Mouse (Mus musculus): Measurements from ENCODE around the gene Cdhr5. TPM values are rescaled to one million over a fixed set of nuclear protein-coding genes. Genes with fewer than 3 reads are reported as not detected.
A peak's percentile ranks its signal among the peaks of the same experiment; 100 is the strongest.
"Not testable (repeated sequence)": the region's sequence is repeated elsewhere in the genome, so short reads cannot be mapped to it uniquely, and the experiment has no call there.

The Cdhr5 gene
- total RNA-seq, 2 experiments from 2014 or later = 1.3 to 1.5 TPM

- no peak for DNase-seq (ENCODE audit: low spot score in 2 of 2)
These were observed 2.4 kb upstream of the Cdhr5 start, which contains the start of gene Sct for GRCm38 (mm10) chr7:141278766-141279590. Gene Sct (minus strand): TSS chr7:141279133.

GRCm38 (mm10) chr7:141277701-141278678, 1.4 kb upstream of the Cdhr5 start:
- DNase-seq (ENCODE audit: low spot score in 2 of 2) = no peak

- DNase-seq (ENCODE audit: low spot score in 2 of 2) = no peak
These were observed 1.2 kb downstream of the Cdhr5 start for GRCm38 (mm10) chr7:141275356-141275755.

DNA sequence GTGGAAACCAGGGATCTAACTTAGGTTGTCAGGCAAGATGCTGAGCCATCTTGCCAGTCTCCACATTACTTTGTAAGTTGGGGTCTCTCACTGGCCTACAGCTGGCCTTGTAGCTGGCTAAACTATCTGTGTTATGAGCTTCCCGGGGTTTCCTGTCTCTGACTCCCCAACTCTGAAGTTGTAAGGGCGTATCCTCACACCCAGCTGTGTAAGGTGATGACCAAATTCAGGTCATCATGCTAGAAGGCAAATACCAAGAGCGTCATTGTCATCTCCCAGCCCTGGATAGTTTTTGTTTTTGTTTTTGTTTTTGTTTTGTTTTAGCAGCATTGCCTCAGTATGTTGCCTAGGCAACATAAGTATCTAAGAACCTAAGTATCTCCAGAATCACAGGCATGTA, 6.0 kb downstream of the Cdhr5 start:
- DNase-seq (ENCODE audit: low spot score in 2 of 2) = no peak

- DNase-seq (ENCODE audit: low spot score in 2 of 2) = no peak
These were observed 7.4 kb downstream of the Cdhr5 start for GRCm38 (mm10) chr7:141269273-141269545.

DNA sequence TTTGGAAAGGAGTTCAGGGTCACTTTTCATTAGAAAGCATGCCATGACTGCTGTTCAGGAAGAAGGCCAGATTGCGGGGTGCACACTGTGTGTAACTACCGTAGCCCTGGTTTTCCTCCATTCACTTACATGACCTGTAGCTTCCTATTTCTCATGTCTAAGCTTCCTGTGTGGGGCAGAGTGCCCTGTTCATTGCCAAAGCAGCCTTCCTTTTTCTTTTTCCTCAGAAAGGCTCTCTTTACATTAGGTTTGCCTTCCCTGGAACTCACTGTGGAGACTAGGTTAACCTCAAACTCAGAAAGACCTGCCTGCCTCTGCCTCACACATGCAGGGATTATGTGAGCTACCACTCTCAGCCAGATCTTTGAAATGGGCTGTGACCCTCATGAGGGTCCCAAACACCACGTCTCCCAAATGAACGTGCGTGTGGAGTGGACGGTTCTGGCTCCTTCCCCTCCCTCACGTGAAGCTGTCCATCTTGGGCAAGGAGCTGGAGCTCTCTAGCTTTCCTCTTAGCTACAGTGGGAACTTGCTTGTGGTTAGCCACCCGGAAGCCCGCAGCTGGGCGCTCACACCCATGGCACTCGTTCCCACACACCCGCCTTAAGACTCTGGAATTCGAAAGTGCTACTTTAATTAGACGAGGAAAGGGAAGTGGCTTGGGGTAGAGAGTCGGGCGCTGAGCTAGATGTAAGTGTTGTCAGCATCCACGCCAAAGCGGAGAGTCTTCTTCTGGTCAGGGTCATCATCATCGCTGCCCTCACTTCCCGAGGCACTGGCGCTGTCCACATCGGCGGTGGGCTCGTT, 7.9 kb downstream of the Cdhr5 start:
- no peak for DNase-seq (ENCODE audit: low spot score in 2 of 2)

DNA sequence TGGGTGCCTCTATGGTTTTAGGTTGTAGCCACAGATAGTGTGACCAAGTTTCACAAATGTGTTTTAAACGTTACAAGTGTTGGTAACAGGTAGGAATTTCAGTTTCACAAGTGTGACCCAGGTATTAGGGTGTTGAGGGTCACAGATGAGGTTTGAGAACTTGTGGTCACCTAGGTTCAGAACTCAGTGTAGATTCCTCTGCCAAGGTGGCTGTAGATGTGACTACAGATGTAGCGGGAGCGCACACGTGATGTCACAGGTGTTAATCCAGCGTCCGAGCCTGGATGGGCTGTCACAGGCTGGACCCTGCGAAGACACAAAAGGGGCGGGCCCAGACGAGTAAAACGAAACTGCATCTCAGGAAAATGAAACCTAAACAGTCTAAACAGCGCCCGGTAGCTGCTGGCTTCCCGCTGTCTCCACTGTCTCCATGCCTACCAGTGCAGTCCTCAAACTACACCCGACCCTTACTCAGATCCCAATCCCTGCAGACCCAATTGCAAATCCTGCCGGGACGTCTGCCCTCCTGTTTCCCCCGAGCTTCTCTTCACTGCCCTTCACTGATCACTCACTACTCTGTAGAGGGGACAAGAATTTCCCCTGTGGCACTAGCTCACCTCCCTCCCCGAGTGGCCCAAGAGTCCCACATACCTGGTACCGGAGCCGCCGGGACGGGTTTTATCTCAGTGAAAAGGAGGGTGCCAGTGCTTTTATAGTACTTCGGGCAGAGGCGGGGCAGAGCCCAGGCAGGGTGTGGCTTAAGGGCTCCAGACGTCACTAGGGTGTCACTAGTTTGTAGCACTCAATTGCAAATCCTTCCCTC, 10.6 kb downstream of the Cdhr5 start, which contains the start of gene Irf7:
Irf7 (minus strand) TSS at position 743 of the 823 bp plus-strand sequence.
- no peak for DNase-seq (ENCODE audit: low spot score in 2 of 2)

DNA sequence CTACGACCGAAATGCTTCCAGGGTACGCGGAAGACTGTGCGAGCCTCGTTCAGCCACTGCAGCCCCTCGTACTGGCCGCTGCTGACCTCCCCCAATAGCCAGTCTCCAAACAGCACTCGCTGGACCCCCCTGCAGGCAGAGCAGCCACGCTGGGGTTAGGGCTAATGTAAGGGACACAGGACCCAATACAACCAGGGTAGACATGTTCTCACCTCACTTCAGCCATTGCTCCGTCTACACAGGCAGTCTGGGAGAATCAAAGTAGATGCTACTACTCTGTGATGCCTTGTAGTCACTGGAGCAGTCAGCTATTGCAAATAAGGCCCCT, 11.2 kb downstream of the Cdhr5 start:
- DNase-seq (ENCODE audit: low spot score in 2 of 2) = no peak

- no peak for DNase-seq (ENCODE audit: low spot score in 2 of 2)
These were observed 11.7 kb downstream of the Cdhr5 start for GRCm38 (mm10) chr7:141264761-141265410.

DNA sequence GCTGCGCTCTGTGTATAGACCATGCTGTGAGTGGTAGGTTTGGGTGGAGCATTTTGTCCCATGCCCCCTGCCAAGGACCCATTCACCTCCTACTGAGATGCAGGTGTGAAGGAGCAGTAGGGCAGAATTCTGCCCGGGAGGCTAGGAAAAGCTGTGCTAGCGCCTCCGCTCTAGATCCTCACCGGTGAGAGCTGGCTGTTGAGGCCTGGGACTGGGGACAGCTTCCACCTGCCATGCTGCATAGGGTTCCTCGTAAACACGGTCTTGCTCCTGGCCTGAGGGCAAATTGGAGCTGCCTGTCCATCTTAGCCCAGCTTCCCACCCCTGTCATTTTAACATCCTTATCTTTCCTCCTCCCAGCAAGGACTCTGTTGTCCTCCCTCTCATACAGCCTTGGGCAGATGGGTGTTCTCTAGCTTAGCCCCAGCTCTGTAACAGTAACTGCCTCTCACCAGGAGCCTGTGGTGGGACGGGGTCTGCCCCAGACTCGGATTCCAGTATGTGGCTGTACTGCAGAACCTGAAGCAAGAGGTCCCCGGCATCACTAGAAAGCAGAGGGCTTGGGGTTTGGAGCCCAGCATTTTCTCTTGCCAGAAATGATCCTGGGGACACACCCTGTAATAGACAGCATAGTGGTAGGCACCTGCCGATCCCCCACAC, 12.4 kb downstream of the Cdhr5 start:
- DNase-seq (ENCODE audit: low spot score in 2 of 2) = no peak

DNA sequence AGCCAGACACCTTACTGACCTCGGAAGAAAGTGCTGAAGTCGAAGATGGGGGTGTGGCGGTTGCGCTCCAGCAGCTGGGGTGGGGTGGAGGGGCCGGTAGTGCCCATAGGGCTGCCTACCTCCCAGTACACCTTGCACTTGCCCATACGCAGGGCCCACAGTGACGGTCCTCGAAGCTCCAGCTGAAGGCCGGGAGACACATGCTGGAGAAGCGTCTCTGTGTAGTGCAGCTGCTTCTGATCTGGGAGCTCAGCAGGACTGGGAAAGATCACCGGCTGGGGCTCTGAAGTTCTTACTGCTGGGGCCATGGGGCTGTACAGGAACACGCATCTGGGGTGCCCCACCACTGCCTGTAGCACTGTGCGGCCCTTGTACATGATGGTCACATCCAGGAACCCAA, 12.9 kb downstream of the Cdhr5 start:
- DNase-seq (ENCODE audit: low spot score in 2 of 2) = no peak

DNA sequence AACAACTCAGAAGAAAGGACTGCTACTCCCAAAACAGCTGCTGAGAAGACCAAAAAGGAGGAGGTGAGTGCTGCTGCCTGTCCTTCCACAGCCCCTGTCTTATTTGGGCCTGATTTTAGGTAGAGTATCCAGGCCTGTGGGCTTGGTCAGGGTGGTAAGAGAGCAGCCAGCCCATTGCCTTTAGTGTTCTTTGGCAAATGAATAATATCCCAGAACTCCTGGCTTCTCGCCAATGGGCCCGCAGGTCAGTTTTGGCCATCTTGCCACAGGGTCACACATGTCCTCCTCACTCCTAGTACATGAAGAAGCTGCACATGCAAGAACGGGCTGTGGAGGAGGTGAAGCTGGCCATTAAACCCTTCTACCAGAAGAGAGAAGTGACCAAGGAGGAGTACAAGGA, 15.1 kb downstream of the Cdhr5 start:
- DNase-seq (ENCODE audit: low spot score in 2 of 2) = no peak

- no peak for DNase-seq (ENCODE audit: low spot score in 2 of 2)
These were observed 20.4 kb downstream of the Cdhr5 start for GRCm38 (mm10) chr7:141256159-141256558.

- DNase-seq (ENCODE audit: low spot score in 2 of 2) = not testable (repeated sequence)
These were observed 26.1 kb downstream of the Cdhr5 start for GRCm38 (mm10) chr7:141250486-141250885.

GRCm38 (mm10) chr7:141231551-141231950, 45.0 kb downstream of the Cdhr5 start:
- DNase-seq (ENCODE audit: low spot score in 2 of 2) = no peak

DNA sequence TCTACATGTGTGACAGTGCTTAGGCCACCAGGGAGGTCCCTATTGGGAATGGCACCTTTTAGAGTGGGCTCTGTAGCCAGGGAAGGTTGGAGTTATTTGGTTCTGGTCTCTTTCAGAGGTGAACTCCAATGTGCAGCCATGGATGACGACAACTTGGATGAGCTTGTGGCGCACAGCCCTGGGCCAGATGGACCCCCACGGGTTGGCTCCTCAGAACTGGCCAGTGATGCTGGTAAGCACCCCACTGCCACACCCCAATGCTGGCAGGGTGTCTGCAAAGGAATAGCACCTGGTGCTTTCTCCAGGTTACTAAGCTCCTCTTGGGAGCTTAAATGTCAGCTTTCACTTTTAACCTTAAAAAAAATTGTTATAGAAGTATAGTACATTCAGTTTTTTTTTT, 45.5 kb downstream of the Cdhr5 start:
- no peak for DNase-seq (ENCODE audit: low spot score in 2 of 2)

GRCm38 (mm10) chr7:141230570-141230969, 46.0 kb downstream of the Cdhr5 start:
- no peak for DNase-seq (ENCODE audit: low spot score in 2 of 2)

DNA sequence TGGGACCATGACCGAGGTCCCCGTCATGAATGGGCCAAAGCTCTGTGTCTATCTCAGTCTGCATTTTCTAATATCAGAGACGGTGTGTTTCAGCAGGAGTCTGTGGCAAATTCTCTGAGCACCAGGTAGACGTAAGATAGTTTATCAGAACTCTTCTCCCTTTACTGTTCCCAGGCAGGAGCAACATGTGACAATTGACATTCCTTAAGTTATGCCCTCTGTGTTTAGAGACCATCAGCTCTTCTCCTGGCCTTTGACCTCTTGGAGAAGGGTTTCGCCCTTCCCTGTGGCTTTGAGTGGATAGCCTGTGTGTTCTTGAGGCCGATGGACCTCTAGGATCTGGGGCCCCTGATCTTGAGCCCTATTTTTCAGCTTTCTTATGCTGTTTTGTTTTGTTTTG, 46.9 kb downstream of the Cdhr5 start:
- no peak for DNase-seq (ENCODE audit: low spot score in 2 of 2)

GRCm38 (mm10) chr7:141228279-141229067, 48.1 kb downstream of the Cdhr5 start, which contains the start of gene Phrf1:
Gene Phrf1 (plus strand): TSS chr7:141228784.
- peak; percentile 92 to 93 for DNase-seq (ENCODE audit: low spot score in 2 of 2)

All from gastrocnemius, postnatal 4 days (tissue).